Comparison of ENCODE assay signal across 14 mouse cellular contexts in genomic region chr13:43011516-43011915, GRCm38 (mm10).
DNase-seq lines count a peak whose midpoint lies in the region; ATAC-seq and TF ChIP-seq lines count a peak whose summit lies in the region.
"Had no signal": no experiment of that assay in that cellular context is flagged by ENCODE, and none has a peak within 500 bp of the region (broad histone marks: within the 10 kb centered on the region; RNA-seq: fewer than 3 reads in every experiment).

No protein-coding gene starts in this region.

- no peak for DNase-seq in frontal cortex, postnatal 25 days (ENCODE audit: low spot score in 2 of 2)
- peak; percentile 76 for DNase-seq in layer of hippocampus, adult 9-11 months
- no peak for DNase-seq in layer of hippocampus, postnatal 25 days (ENCODE audit: extremely low spot score in 1 of 2, low spot score in 1 of 2)
- DNase-seq in midbrain, embryonic 14.5 days = peak; percentile 12
- DNase-seq in midbrain, postnatal 0 days (ENCODE audit: low spot score) = peak; percentile 31
- no peak for DNase-seq in ovary, postnatal 14 days (ENCODE audit: low spot score)
- DNase-seq: adrenal gland, adult 8-10 months; cerebellum, adult 9-10 months; embryo, embryonic 11 days; liver had no signal

- no peak overlapping the region for H3K9ac ChIP-seq in midbrain, embryonic 14.5 days (replicated peaks; ENCODE audit: low read length)
- no peak overlapping the region for H3K9ac ChIP-seq in midbrain, embryonic 13.5 days (replicated peaks)
- H3K9ac ChIP-seq in midbrain, postnatal 0 days (replicated peaks; ENCODE audit: low read length, poor library complexity, severe bottlenecking) = no peak overlapping the region
- H3K9ac ChIP-seq: kidney, embryonic 15.5 days; neural tube, embryonic 12.5 days had no signal

- H3K36me3 ChIP-seq in midbrain, embryonic 14.5 days (ENCODE audit: control insufficient read depth, insufficient read depth, low read length) = no peaks in the 10 kb centered on the region
- no peaks in the 10 kb centered on the region for H3K36me3 ChIP-seq in midbrain, embryonic 13.5 days
- H3K36me3 ChIP-seq in midbrain, postnatal 0 days (ENCODE audit: insufficient read depth, low read length) = no peaks in the 10 kb centered on the region
- H3K36me3 ChIP-seq: kidney, embryonic 15.5 days; neural tube, embryonic 12.5 days had no signal

- H3K27me3 ChIP-seq in midbrain, embryonic 14.5 days (ENCODE audit: control insufficient read depth, insufficient read depth, low read length) = no peaks in the 10 kb centered on the region
- H3K27me3 ChIP-seq in midbrain, embryonic 13.5 days = no peaks in the 10 kb centered on the region
- H3K27me3 ChIP-seq in midbrain, postnatal 0 days (ENCODE audit: insufficient read depth, low read length) = no peaks in the 10 kb centered on the region
- H3K27me3 ChIP-seq: kidney, embryonic 15.5 days; neural tube, embryonic 12.5 days had no signal

- no peak overlapping the region for H3K4me3 ChIP-seq in midbrain, embryonic 14.5 days (replicated peaks; ENCODE audit: low read depth, low read length)
- H3K4me3 ChIP-seq in midbrain, embryonic 13.5 days (replicated peaks) = no peak overlapping the region
- no peak overlapping the region for H3K4me3 ChIP-seq in midbrain, postnatal 0 days (ENCODE audit: low read depth, low read length)
- H3K4me3 ChIP-seq: kidney, embryonic 15.5 days; neural tube, embryonic 12.5 days had no signal

- H3K4me2 ChIP-seq in midbrain, embryonic 14.5 days (ENCODE audit: low read length) = no peak overlapping the region
- H3K4me2 ChIP-seq in midbrain, embryonic 13.5 days (replicated peaks) = no peak overlapping the region
- no peak overlapping the region for H3K4me2 ChIP-seq in midbrain, postnatal 0 days (ENCODE audit: low read depth, low read length, poor library complexity, severe bottlenecking)
- H3K4me2 ChIP-seq: kidney, embryonic 15.5 days; neural tube, embryonic 12.5 days had no signal

- ATAC-seq in frontal cortex, adult (ENCODE audit: low TSS enrichment) = peak; percentile 56
- ATAC-seq in midbrain, embryonic 14.5 days (ENCODE audit: low FRiP score, low TSS enrichment) = no peak
- no peak for ATAC-seq in midbrain, embryonic 13.5 days
- no peak for ATAC-seq in midbrain, postnatal 0 days (ENCODE audit: low FRiP score)

- H3K9me3 ChIP-seq in midbrain, embryonic 14.5 days (ENCODE audit: control insufficient read depth, low read length) = no peaks in the 10 kb centered on the region
- H3K9me3 ChIP-seq in midbrain, embryonic 13.5 days = no peaks in the 10 kb centered on the region
- no peaks in the 10 kb centered on the region for H3K9me3 ChIP-seq in midbrain, postnatal 0 days (ENCODE audit: low read length)
- H3K9me3 ChIP-seq: kidney, embryonic 15.5 days; neural tube, embryonic 12.5 days had no signal

- no peak overlapping the region for H3K27ac ChIP-seq in midbrain, embryonic 14.5 days (replicated peaks; ENCODE audit: low read depth, low read length)
- no peak overlapping the region for H3K27ac ChIP-seq in midbrain, embryonic 13.5 days
- H3K27ac ChIP-seq in midbrain, postnatal 0 days (ENCODE audit: low read depth, low read length) = no peak overlapping the region
- H3K27ac ChIP-seq: kidney, embryonic 15.5 days; neural tube, embryonic 12.5 days had no signal

- no peak for TF ChIP-seq CTCF in midbrain, postnatal 0 days (IDR thresholded peaks at IDR 0.05)

- H3K4me1 ChIP-seq in midbrain, embryonic 14.5 days (ENCODE audit: control insufficient read depth, insufficient read depth, low read length) = no peaks in the 10 kb centered on the region
- no peaks in the 10 kb centered on the region for H3K4me1 ChIP-seq in midbrain, embryonic 13.5 days (replicated peaks)
- H3K4me1 ChIP-seq in midbrain, postnatal 0 days (ENCODE audit: insufficient read depth, low read length) = no peaks in the 10 kb centered on the region
- H3K4me1 ChIP-seq: neural tube, embryonic 12.5 days had no signal

- WGBS in midbrain, embryonic 14.5 days = 20% methylated on average over 3 of the region's 3 CpGs
- 28% methylated on average over 3 of the region's 3 CpGs for WGBS in midbrain, embryonic 13.5 days
- 24% methylated on average over 3 of the region's 3 CpGs for WGBS in midbrain, postnatal 0 days

Comparison
In these comparisons a context has a peak if more than half of its experiments do, and no peak if none do; other contexts are left out.
1. DNase-seq: peak in layer of hippocampus, adult 9-11 months (single experiment), midbrain, embryonic 14.5 days (single experiment) and midbrain, postnatal 0 days (single experiment); none in frontal cortex, postnatal 25 days (0 of 2), layer of hippocampus, postnatal 25 days (0 of 2) and ovary, postnatal 14 days (single experiment).